Mouse (Mus musculus) fibroblast of lung, adult 2 months (primary cell): ENCODE results near the gene Nup35.

Source experiments
- DNase-seq: peaks from one replicate; pipeline ENCODE4 v3.0.0-alpha.2; 2011; ENCODE audit warnings: low read depth

Nup35 gene

GRCm38 (mm10) chr2:80616854-80617737 is at the start of gene Nup35, which contains the start of gene Dusp19:
Nup35 (plus strand) TSS chr2:80617236.
Dusp19 (plus strand) TSS chr2:80617045.
- DNase-seq, result peak; percentile 91

- no peak for DNase-seq
Measured at GRCm38 (mm10) chr2:80567411-80567810, 49.6 kb upstream of the Nup35 start.

- no peak for DNase-seq
Measured at GRCm38 (mm10) chr2:80570656-80571055, 46.4 kb upstream of the Nup35 start.

GRCm38 (mm10) chr2:80577286-80577685 is 39.8 kb upstream of the Nup35 start:
- no peak for DNase-seq

GRCm38 (mm10) chr2:80579253-80579891 is 37.7 kb upstream of the Nup35 start:
- DNase-seq, result no peak

GRCm38 (mm10) chr2:80580311-80580961 is 36.6 kb upstream of the Nup35 start:
- no peak for DNase-seq

- peak; percentile 39 for DNase-seq
Measured at GRCm38 (mm10) chr2:80581043-80581711, 35.9 kb upstream of the Nup35 start, which contains the start of gene Nckap1. Nckap1 (minus strand) TSS chr2:80581380.

GRCm38 (mm10) chr2:80582356-80582755 is 34.7 kb upstream of the Nup35 start:
- no peak for DNase-seq

- DNase-seq, result no peak
Measured at GRCm38 (mm10) chr2:80594215-80594918, 22.7 kb upstream of the Nup35 start.

GRCm38 (mm10) chr2:80596960-80597359 is 20.1 kb upstream of the Nup35 start:
- no peak for DNase-seq

- DNase-seq, result no peak
Measured at GRCm38 (mm10) chr2:80599850-80600249, 17.2 kb upstream of the Nup35 start.

GRCm38 (mm10) chr2:80600611-80601010 is 16.4 kb upstream of the Nup35 start:
- no peak for DNase-seq

GRCm38 (mm10) chr2:80602756-80603155 is 14.3 kb upstream of the Nup35 start:
- DNase-seq, result no peak

- DNase-seq, result no peak
Measured at GRCm38 (mm10) chr2:80603771-80604426, 13.1 kb upstream of the Nup35 start.

GRCm38 (mm10) chr2:80612286-80612685 is 4.8 kb upstream of the Nup35 start:
- DNase-seq, result no peak

- DNase-seq, result no peak
Measured at GRCm38 (mm10) chr2:80612796-80613195, 4.2 kb upstream of the Nup35 start.

- DNase-seq, result no peak
Measured at GRCm38 (mm10) chr2:80618991-80619390, 2.0 kb downstream of the Nup35 start.

- DNase-seq, result no peak
Measured at GRCm38 (mm10) chr2:80621921-80622320, 4.9 kb downstream of the Nup35 start.

- no peak for DNase-seq
Measured at GRCm38 (mm10) chr2:80624523-80624922, 7.5 kb downstream of the Nup35 start.

- DNase-seq, result no peak
Measured at GRCm38 (mm10) chr2:80632336-80633026, 15.4 kb downstream of the Nup35 start.
